Mouse (Mus musculus) testis, adult 2 months (tissue): Measurements from ENCODE around the gene Tex10.

Source experiments
- CTCF ChIP-seq: fragments of 200-500 bp; IDR thresholded peaks from 2 replicates; pipeline ENCODE4 v1.5.1; 2012; ENCODE audit warnings: low read depth, mild to moderate bottlenecking, inconsistent platforms, low read length, moderate library complexity; ENCODE audit not compliant: control insufficient read depth, insufficient read depth, insufficient replicate concordance
- POLR2A ChIP-seq: fragments of 200-500 bp; IDR thresholded peaks from 2 replicates; pipeline ENCODE4 v1.6.1; 2012; ENCODE audit warnings: low read depth, mild to moderate bottlenecking, inconsistent platforms, low read length, moderate library complexity; ENCODE audit not compliant: control insufficient read depth

DNA sequence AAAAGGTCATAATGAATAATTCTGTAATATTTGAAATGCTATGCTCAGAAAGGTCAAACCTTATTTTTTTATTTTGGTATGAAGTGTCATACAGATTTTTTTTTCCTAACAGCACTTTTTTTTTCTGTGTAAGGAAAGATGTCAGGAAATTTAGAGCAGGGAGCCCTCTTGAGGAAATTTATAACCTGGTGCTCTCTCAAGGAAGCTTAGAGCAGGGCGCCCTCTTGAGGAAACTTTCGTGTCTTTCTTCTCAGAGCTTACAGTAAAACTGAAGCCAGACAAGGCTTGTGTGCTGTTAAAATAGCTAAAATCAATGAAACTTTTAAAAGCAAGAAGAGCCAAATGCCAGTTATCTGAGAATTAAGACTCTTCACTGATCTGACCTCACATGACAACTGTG, 92.3 kb downstream of the Tex10 start:
- TF ChIP-seq POLR2A, result no peak
- TF ChIP-seq CTCF, result no peak
